Mouse (Mus musculus) hindbrain, embryonic 11.5 days (tissue): ENCODE results near the gene Bod1. TPM values are rescaled to one million over a fixed set of nuclear protein-coding genes. Genes with fewer than 3 reads are reported as not detected.
A peak's percentile ranks its signal among the peaks of the same experiment; 100 is the strongest.

ENCODE experiments used
- ATAC-seq: fragments of 200-750 bp; cut with Nextera tagmentation; 2 replicates; pipeline ENCODE4 v1.8.0; 2017; ENCODE audit warnings: mild to moderate bottlenecking, moderate TSS enrichment, moderate library complexity; ENCODE audit not compliant: low FRiP score
- DNase-seq: peaks from one replicate; pipeline ENCODE4 v3.0.0-alpha.2; 2015; ENCODE audit warnings: low spot score
- H3K27ac ChIP-seq: fragments of 300-500 bp; sonication (generic); 2 replicates; pipeline ENCODE4 v1.5.1; 2014; ENCODE audit warnings: mild to moderate bottlenecking, low read depth, low read length
- H3K27me3 ChIP-seq: fragments of 300-500 bp; sonication (generic); 2 replicates; pipeline ENCODE4 v1.6.1; 2014; ENCODE audit warnings: mild to moderate bottlenecking, low read length, moderate library complexity, mixed read lengths; ENCODE audit not compliant: control insufficient read depth, insufficient read depth
- H3K36me3 ChIP-seq: fragments of 300-500 bp; sonication (generic); 2 replicates; pipeline ENCODE4 v1.6.1; 2014; ENCODE audit warnings: mild to moderate bottlenecking, low read length, moderate library complexity, mixed read lengths; ENCODE audit not compliant: control insufficient read depth, insufficient read depth
- H3K4me1 ChIP-seq: fragments of 300-500 bp; sonication (generic); replicated peaks from 2 replicates; pipeline ENCODE4 v1.6.1; 2014; ENCODE audit warnings: low read length, mixed read lengths; ENCODE audit not compliant: control insufficient read depth, insufficient read depth
- H3K4me2 ChIP-seq: fragments of 300-500 bp; sonication (generic); replicated peaks from 2 replicates; pipeline ENCODE4 v1.6.1; 2014; ENCODE audit warnings: mild to moderate bottlenecking, low read depth, low read length
- H3K4me3 ChIP-seq: fragments of 300-500 bp; sonication (generic); 2 replicates; pipeline ENCODE4 v1.5.1; 2014; ENCODE audit warnings: low read depth, low read length
- H3K9ac ChIP-seq: fragments of 300-500 bp; sonication (generic); 2 replicates; pipeline ENCODE4 v1.6.1; 2014; ENCODE audit warnings: low read depth, low read length
- H3K9me3 ChIP-seq: fragments of 300-500 bp; sonication (generic); 2 replicates; pipeline ENCODE4 v1.6.1; 2016; ENCODE audit warnings: low read length; ENCODE audit not compliant: control insufficient read depth
- WGBS: fragments of 180-500 bp; shearing (Covaris S2); extraction: QIAGEN DNeasy Blood & Tissue Kit; methylation state at CpG from one replicate; pipeline ENCODE4 v1.1.7; 2014; 5-methylcytosine and 5-hydroxymethylcytosine counted together
- polyA plus RNA-seq: library from polyadenylated mRNA; unstranded; fragments of >200 nt; fragmentation: Nextera tagmentation; extraction: Ambion mirVana; gene quantifications from 2 replicates; pipeline ENCODE4 v1.2.1, GENCODE M21; 2014

Bod1 gene
- 149 and 164 TPM in 2 replicates for polyA plus RNA-seq

DNA sequence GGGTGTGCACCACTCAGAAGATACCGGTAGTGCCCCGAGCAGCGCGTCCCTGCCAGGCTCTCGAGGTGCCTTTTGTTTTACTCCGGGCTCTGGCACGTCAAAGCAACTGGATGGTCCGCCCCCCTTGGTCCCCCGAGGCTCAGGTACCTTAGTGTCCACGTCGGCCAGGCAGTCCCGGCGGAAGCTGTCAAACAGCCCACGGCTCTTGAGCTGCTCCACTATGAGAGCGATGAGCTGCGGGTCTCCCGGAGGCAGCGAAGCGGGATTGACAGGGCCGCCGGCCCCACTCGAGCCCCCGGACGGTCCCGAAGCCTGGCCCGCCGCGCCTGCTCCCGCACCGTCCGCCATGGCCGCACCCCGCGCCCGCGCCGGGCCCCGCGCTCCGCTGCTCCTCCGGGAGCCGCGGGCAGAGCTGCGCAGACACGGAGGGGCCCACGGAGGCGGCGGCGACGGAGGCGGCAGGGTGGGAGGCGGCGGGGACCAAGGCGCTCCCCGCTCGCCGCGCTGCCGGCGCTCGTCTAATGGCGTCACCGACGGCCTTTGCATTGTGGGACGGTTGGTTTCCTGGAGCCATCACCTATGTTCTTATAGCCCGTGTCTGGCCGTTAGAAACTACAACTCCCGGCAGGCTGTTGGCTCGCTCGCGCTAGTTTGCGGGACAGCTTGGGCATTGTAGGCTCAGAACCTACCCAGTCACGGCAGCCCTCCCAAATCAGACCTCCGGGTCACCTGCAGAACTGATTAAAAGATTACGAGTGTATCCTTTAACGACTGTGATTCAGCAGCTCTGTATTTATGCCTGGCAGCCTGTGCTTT lies at the start of gene Bod1:
TSS of gene Bod1 (minus strand) at position 532 of the 816 bp plus-strand sequence.
- peaks cover 3% of the 10 kb centered on the region; the same call in 1 of the 2 replicates for H3K36me3 ChIP-seq
- peak within 1 kb of the TSS; percentile 65; the same call in 1 of the 2 replicates for H3K27ac ChIP-seq
- H3K4me1 ChIP-seq: no peaks in the 10 kb centered on the region
- peak; percentile 94 for DNase-seq
- H3K4me3 ChIP-seq: peak within 1 kb of the TSS; percentile 79
- peak; percentile 95 for ATAC-seq
- no peaks in the 10 kb centered on the region for H3K27me3 ChIP-seq
- no peaks in the 10 kb centered on the region for H3K9me3 ChIP-seq
- WGBS: 0% methylated on average over 53 of the region's 76 CpGs
- peak within 1 kb of the TSS; percentile 84 for H3K9ac ChIP-seq
- H3K4me2 ChIP-seq: peak within 1 kb of the TSS; percentile 57

- Histone ChIP-seq H3K9me3 (no peaks in the 10 kb centered on the region), H3K9ac (no peak overlapping the region), H3K4me1 (no peaks in the 10 kb centered on the region), H3K4me2 (no peak overlapping the region), H3K27me3 (no peaks in the 10 kb centered on the region), H3K27ac (no peak overlapping the region), H3K4me3 (no peak overlapping the region), H3K36me3 (no peaks in the 10 kb centered on the region)
- 91% methylated on average over 4 of the region's 4 CpGs for WGBS
- no peak for ATAC-seq
- no peak for DNase-seq
Measured at GRCm38 (mm10) chr11:31719090-31719489, 47.4 kb upstream of the Bod1 start.

DNA sequence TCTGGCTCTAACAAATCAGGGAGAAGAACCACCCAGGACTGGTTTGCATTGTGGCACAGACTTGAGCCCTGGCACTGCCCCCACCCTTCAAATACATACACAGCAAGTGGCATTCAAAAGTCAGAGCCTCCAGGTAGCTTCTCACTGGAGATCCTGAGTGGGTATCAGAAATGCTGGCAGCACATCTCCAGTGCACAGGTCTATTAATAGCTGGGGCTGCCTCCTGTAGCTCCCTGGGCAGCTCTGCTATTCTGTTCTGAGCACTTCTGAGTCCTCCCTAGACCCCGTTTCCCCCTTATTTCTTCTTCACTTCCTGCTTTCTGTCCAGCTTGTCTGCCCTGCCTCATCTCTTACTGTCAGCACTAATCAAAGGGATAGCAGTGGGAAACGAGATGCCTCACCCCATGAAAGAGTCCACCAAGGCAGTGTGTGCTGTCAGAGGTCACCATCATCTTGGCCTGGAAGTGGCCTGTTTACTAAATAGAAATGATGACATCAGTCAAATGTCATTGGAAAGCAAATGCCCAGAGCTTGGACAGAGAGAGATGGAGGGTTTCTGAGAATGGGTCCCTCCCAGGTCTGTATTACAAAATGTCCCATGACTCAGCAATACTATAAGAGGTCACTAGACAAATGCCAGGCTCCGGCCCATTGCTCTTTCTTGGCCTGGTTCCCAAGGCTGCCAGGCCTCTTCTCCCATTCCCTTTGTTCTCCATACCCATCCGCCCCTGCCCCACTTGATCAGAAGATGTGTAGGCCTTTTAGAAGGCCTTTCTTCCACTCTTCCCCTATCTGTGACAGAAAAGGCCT lies 46.4 kb upstream of the Bod1 start:
- 59% methylated on average over 4 of the region's 4 CpGs for WGBS
- Histone ChIP-seq H3K4me2 (no peak overlapping the region), H3K36me3 (no peaks in the 10 kb centered on the region), H3K9ac (no peak overlapping the region), H3K27me3 (no peaks in the 10 kb centered on the region), H3K9me3 (no peaks in the 10 kb centered on the region), H3K4me1 (no peaks in the 10 kb centered on the region), H3K4me3 (no peak overlapping the region), H3K27ac (no peak overlapping the region)
- DNase-seq (no peak), ATAC-seq (no peak)

DNA sequence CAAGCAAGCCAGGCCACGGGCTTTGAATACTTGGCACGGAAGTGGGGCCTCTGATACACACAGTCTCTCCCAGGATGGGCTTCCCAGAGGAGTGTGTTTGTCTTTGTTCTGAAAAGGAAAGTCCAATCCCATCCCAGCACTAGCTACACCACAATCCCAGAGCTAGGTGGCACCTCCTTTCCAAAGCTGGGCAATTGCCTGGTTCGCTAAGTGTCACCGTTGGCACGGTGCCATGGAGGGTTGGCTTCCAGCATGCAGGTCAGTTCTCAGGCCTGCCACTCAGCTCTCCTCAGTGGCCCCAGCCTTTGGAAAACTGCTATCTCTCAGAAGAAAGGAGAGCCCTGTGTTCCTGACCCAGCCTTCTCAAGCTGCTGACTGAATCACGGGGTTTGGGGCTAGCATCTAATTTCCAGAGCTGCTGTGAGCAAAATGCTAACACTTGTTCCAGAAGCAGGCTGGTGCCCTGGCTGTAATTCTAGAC lies 42.0 kb upstream of the Bod1 start:
- no peaks in the 10 kb centered on the region for H3K36me3 ChIP-seq
- H3K9ac ChIP-seq: no peak overlapping the region
- no peak overlapping the region for H3K4me3 ChIP-seq
- DNase-seq: peak; percentile 45
- 72% methylated on average over 6 of the region's 6 CpGs for WGBS
- no peaks in the 10 kb centered on the region for H3K27me3 ChIP-seq
- H3K9me3 ChIP-seq: no peaks in the 10 kb centered on the region
- no peak overlapping the region for H3K27ac ChIP-seq
- no peak for ATAC-seq
- no peaks in the 10 kb centered on the region for H3K4me1 ChIP-seq
- no peak overlapping the region for H3K4me2 ChIP-seq

DNA sequence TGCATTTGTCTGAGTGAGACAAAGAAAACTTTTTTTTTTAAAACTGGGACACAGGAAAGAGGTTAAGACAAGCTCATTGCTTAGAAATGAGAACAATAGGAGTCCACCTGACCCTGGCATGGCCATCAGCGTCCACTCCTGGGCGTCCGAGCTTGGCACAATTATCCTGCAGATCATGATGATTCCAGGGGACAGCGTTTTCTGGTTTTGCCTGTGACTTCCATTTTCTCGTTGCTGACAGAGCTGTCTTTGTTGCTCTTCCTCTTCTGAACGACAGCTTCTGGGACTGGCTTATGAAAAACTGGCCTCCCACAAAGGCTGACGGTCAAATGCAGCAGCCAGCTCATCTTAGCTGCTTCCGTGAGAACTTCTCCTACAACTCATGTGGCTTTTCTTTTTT lies 41.4 kb upstream of the Bod1 start:
- no peak for ATAC-seq
- 0 out of 2 replicates have a peak overlapping the region, but pooled peaks have one; percentile 5 for H3K27ac ChIP-seq

DNA sequence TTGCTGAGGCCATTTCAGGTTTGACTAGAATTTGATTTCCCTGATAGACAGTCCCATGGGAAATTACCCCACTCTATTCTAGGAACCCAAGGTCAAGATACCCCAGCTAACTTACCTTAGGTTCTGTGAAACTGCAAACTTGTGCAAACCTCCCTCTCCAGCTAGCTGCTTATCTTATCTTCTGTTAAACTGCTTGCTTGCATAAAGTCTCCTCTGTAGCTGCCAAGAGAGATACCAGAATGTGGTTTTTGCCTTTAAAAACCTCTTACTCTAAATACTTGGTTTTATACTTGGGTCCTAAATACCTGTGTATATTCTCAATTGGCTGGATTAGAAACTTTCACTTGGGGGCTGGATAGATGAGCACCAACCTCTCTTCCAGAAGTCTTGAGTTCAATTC lies 36.1 kb upstream of the Bod1 start:
- Histone ChIP-seq H3K27ac (no peak overlapping the region), H3K4me2 (no peak overlapping the region), H3K4me3 (no peak overlapping the region), H3K36me3 (no peaks in the 10 kb centered on the region), H3K9me3 (no peaks in the 10 kb centered on the region), H3K4me1 (no peaks in the 10 kb centered on the region), H3K27me3 (no peaks in the 10 kb centered on the region), H3K9ac (no peak overlapping the region)
- DNase-seq (no peak), ATAC-seq (no peak)

More for the DNA sequence above, 41.4 kb upstream of the Bod1 start:
- no peaks in the 10 kb centered on the region for H3K27me3 ChIP-seq
- H3K4me2 ChIP-seq: no peak overlapping the region
- no peaks in the 10 kb centered on the region for H3K36me3 ChIP-seq
- H3K9ac ChIP-seq: no peak overlapping the region
- H3K4me1 ChIP-seq: no peaks in the 10 kb centered on the region
- DNase-seq: no peak
- no peaks in the 10 kb centered on the region for H3K9me3 ChIP-seq
- H3K4me3 ChIP-seq: no peak overlapping the region
- WGBS: 39% methylated on average over 8 of the region's 8 CpGs

DNA sequence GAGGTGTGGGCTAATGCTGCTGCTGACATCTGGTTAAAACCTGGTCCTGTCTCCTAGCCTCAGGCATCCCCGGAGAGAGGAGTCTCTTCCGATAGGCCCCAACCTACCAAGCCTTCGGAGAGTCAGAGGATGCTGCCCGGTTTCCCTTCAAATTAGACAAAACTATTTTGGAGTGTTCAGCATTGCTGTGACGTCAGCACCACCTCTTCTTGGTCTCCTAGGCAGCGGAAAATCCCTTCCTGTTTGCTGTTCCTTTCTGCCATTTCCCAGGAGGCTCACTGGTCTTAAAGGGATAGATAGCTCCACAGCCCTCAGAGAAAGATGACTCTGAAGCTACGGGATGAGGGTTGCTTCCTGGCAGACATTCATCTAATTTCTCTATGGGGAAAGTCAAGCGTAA lies 31.5 kb upstream of the Bod1 start:
- 75% methylated on average over 8 of the region's 8 CpGs for WGBS
- Histone ChIP-seq H3K27me3 (no peaks in the 10 kb centered on the region), H3K4me2 (no peak overlapping the region), H3K4me3 (no peak overlapping the region), H3K9me3 (no peaks in the 10 kb centered on the region), H3K9ac (no peak overlapping the region), H3K4me1 (no peaks in the 10 kb centered on the region), H3K36me3 (no peaks in the 10 kb centered on the region), H3K27ac (no peak overlapping the region)
- DNase-seq: no peak
- no peak for ATAC-seq

- H3K9ac ChIP-seq: no peak overlapping the region
- 92% methylated on average over 3 of the region's 3 CpGs for WGBS
- no peak overlapping the region for H3K4me3 ChIP-seq
- H3K4me1 ChIP-seq: no peaks in the 10 kb centered on the region
- no peak overlapping the region for H3K4me2 ChIP-seq
- no peak overlapping the region for H3K27ac ChIP-seq
- ATAC-seq (no peak), DNase-seq (no peak)
- no peaks in the 10 kb centered on the region for H3K36me3 ChIP-seq
- H3K27me3 ChIP-seq: no peaks in the 10 kb centered on the region
- no peaks in the 10 kb centered on the region for H3K9me3 ChIP-seq
Measured at GRCm38 (mm10) chr11:31701901-31702300, 30.2 kb upstream of the Bod1 start.
